Mouse (Mus musculus): ENCODE data around the gene Tefm. TPM values are rescaled to one million over a fixed set of nuclear protein-coding genes. Genes with fewer than 3 reads are reported as not detected.

The Tefm gene
- polyA plus RNA-seq, 1 experiment, result 12.3 TPM

- Histone ChIP-seq H3K4me3 (ENCODE audit: insufficient read depth, low read depth, low read length) (no peak overlapping the region), H3K27ac (ENCODE audit: insufficient read depth, low read depth, low read length) (no peak overlapping the region), H3K36me3 (ENCODE audit: control insufficient read depth, insufficient read depth, low read length) (no peaks in the 10 kb centered on the region), H3K27me3 (replicated peaks; ENCODE audit: control insufficient read depth, insufficient read depth, low read length) (no peaks in the 10 kb centered on the region), H3K4me1 (ENCODE audit: control insufficient read depth, insufficient read depth, low read length) (peaks cover 2% of the 10 kb centered on the region)
- DNase-seq, result no peak
- 92% methylated on average over 5 of the region's 5 CpGs for WGBS
- TF ChIP-seq POLR2A (IDR thresholded peaks at IDR 0.05; ENCODE audit: low read depth, low read length), result no peak
- TF ChIP-seq CTCF (conservative IDR thresholded peaks at IDR 0.05; ENCODE audit: insufficient read depth, insufficient read length, low read depth, low read length), result no peak
These were observed 4.2 kb downstream of the Tefm start for GRCm38 (mm10) chr11:80137773-80138172.

DNA sequence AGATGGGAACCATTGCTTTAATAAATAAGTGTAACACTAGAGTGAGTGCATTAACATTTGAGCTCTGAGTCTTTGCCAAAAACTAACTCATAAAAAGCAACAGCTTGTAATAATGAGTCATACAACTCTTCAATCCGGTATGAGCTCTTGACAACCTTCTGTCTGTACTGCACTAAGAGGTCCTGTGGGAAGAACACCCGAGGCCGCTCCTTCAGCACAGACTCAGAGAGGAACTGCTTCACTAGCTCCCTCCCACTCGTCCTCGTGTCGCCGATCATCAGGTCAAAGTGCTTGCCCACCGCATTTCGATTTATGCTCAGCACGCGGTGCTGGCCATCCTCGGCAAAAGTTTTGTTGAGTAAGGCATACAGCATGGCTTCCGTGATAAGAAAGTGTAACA, 5.2 kb downstream of the Tefm start:
- no peaks in the 10 kb centered on the region for H3K4me1 ChIP-seq (ENCODE audit: control insufficient read depth, insufficient read depth, low read length)
- 68% methylated on average over 13 of the region's 13 CpGs for WGBS
- H3K36me3 ChIP-seq (ENCODE audit: control insufficient read depth, insufficient read depth, low read length), result no peaks in the 10 kb centered on the region
- TF ChIP-seq POLR2A (IDR thresholded peaks at IDR 0.05; ENCODE audit: low read depth, low read length), result no peak
- no peak for TF ChIP-seq CTCF (conservative IDR thresholded peaks at IDR 0.05; ENCODE audit: insufficient read depth, insufficient read length, low read depth, low read length)
- no peaks in the 10 kb centered on the region for H3K27me3 ChIP-seq (replicated peaks; ENCODE audit: control insufficient read depth, insufficient read depth, low read length)
- H3K27ac ChIP-seq (ENCODE audit: insufficient read depth, low read depth, low read length), result no peak overlapping the region
- no peak overlapping the region for H3K4me3 ChIP-seq (ENCODE audit: insufficient read depth, low read depth, low read length)
- DNase-seq, result no peak

DNA sequence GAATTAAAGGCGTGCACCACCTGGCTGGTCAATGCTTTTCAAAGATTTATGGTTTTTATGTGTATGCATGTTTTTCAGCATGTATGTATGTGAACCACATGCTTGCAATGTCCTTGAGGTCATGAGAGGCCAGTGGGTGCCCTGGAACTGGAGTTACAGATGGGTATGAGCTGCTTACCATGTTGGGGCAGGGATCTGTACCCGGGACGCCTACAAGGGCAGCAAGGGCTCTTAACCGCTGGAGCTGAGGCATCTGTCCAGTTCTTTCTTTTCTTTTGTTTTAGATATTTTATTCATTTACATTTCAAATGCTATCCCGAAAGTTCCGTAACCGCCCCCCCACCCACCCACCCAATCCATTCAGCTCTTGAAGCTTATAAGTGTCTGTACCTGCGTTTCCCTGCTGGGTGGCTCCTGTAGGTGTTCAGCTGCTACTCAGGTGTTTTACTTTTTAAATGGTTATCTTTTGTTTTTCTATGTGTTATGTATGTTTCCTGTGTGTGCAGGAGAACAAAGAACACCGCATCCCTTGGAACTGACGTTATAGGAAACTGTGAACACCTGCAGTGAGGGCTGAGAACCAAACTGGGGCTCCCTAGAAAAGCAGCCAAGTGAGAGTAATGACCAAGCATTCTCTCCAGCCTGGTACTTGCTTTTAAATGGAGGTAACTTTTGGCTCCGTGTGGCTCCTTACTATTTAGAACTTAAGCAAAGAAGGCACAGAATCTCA, 5.9 kb downstream of the Tefm start:
- Histone ChIP-seq H3K36me3 (ENCODE audit: control insufficient read depth, insufficient read depth, low read length) (no peaks in the 10 kb centered on the region), H3K4me1 (ENCODE audit: control insufficient read depth, insufficient read depth, low read length) (no peaks in the 10 kb centered on the region), H3K27ac (ENCODE audit: insufficient read depth, low read depth, low read length) (no peak overlapping the region), H3K4me3 (ENCODE audit: insufficient read depth, low read depth, low read length) (no peak overlapping the region), H3K27me3 (replicated peaks; ENCODE audit: control insufficient read depth, insufficient read depth, low read length) (no peaks in the 10 kb centered on the region)
- no peak for DNase-seq
- 89% methylated on average over 11 of the region's 11 CpGs for WGBS
- TF ChIP-seq POLR2A (IDR thresholded peaks at IDR 0.05; ENCODE audit: low read depth, low read length) (no peak), CTCF (conservative IDR thresholded peaks at IDR 0.05; ENCODE audit: insufficient read depth, insufficient read length, low read depth, low read length) (no peak)

- no peaks in the 10 kb centered on the region for H3K4me1 ChIP-seq (ENCODE audit: control insufficient read depth, insufficient read depth, low read length)
- no peaks in the 10 kb centered on the region for H3K36me3 ChIP-seq (ENCODE audit: control insufficient read depth, insufficient read depth, low read length)
- TF ChIP-seq CTCF (conservative IDR thresholded peaks at IDR 0.05; ENCODE audit: insufficient read depth, insufficient read length, low read depth, low read length), result no peak
- no peak for TF ChIP-seq POLR2A (IDR thresholded peaks at IDR 0.05; ENCODE audit: low read depth, low read length)
- H3K4me3 ChIP-seq (ENCODE audit: insufficient read depth, low read depth, low read length), result no peak overlapping the region
- no peaks in the 10 kb centered on the region for H3K27me3 ChIP-seq (replicated peaks; ENCODE audit: control insufficient read depth, insufficient read depth, low read length)
- 64% methylated on average over 4 of the region's 4 CpGs for WGBS
- H3K27ac ChIP-seq (ENCODE audit: insufficient read depth, low read depth, low read length), result no peak overlapping the region
- no peak for DNase-seq
These were observed 7.2 kb downstream of the Tefm start for GRCm38 (mm10) chr11:80134744-80135143.

DNA sequence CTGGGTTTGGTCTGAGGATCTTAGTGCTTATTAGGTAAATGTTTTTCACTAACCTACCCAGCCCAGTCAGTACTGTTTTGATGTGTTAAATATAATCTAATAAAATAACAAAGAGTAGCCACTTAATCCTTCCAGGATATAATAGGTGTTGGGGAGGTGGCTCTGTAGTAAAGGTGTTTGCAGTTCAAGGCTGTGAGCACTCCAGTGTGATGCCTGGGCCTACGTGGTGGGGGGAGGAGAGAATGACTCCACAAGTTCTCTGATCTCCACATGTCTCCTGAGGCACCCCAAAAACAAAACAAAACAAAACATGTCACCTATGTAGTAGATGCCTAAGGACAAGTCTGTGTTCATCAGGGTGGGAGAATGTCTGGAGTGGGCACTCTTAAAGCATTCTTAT, 9.9 kb downstream of the Tefm start:
- H3K27ac ChIP-seq (ENCODE audit: insufficient read depth, low read depth, low read length), result no peak overlapping the region
- H3K27me3 ChIP-seq (replicated peaks; ENCODE audit: control insufficient read depth, insufficient read depth, low read length), result no peaks in the 10 kb centered on the region
- TF ChIP-seq POLR2A (IDR thresholded peaks at IDR 0.05; ENCODE audit: low read depth, low read length) (no peak), CTCF (conservative IDR thresholded peaks at IDR 0.05; ENCODE audit: insufficient read depth, insufficient read length, low read depth, low read length) (no peak)
- no peak overlapping the region for H3K4me3 ChIP-seq (ENCODE audit: insufficient read depth, low read depth, low read length)
- H3K36me3 ChIP-seq (ENCODE audit: control insufficient read depth, insufficient read depth, low read length), result no peaks in the 10 kb centered on the region
- no peaks in the 10 kb centered on the region for H3K4me1 ChIP-seq (ENCODE audit: control insufficient read depth, insufficient read depth, low read length)
- 74% methylated on average over 1 of the region's 1 CpGs for WGBS
- no peak for DNase-seq

GRCm38 (mm10) chr11:80116411-80116810, 25.6 kb downstream of the Tefm start:
- H3K27me3 ChIP-seq (replicated peaks; ENCODE audit: control insufficient read depth, insufficient read depth, low read length), result no peaks in the 10 kb centered on the region; the same call in 1 of the 2 replicates
- no peaks in the 10 kb centered on the region for H3K4me1 ChIP-seq (ENCODE audit: control insufficient read depth, insufficient read depth, low read length)
- no peak overlapping the region for H3K4me3 ChIP-seq (ENCODE audit: insufficient read depth, low read depth, low read length)
- no peak overlapping the region for H3K27ac ChIP-seq (ENCODE audit: insufficient read depth, low read depth, low read length)
- no peaks in the 10 kb centered on the region for H3K36me3 ChIP-seq (ENCODE audit: control insufficient read depth, insufficient read depth, low read length)
- TF ChIP-seq CTCF (conservative IDR thresholded peaks at IDR 0.05; ENCODE audit: insufficient read depth, insufficient read length, low read depth, low read length) (no peak), POLR2A (IDR thresholded peaks at IDR 0.05; ENCODE audit: low read depth, low read length) (no peak)
- DNase-seq, result peak; percentile 65
- WGBS, result 66% methylated on average over 1 of the region's 1 CpGs

- no peak for TF ChIP-seq CTCF (conservative IDR thresholded peaks at IDR 0.05; ENCODE audit: insufficient read depth, insufficient read length, low read depth, low read length)
- TF ChIP-seq POLR2A (IDR thresholded peaks at IDR 0.05; ENCODE audit: low read depth, low read length), result no peak
- WGBS, result 95% methylated on average over 1 of the region's 1 CpGs
- Histone ChIP-seq H3K36me3 (ENCODE audit: control insufficient read depth, insufficient read depth, low read length) (no peaks in the 10 kb centered on the region), H3K27ac (ENCODE audit: insufficient read depth, low read depth, low read length) (no peak overlapping the region), H3K27me3 (replicated peaks; ENCODE audit: control insufficient read depth, insufficient read depth, low read length) (no peaks in the 10 kb centered on the region), H3K4me1 (ENCODE audit: control insufficient read depth, insufficient read depth, low read length) (no peaks in the 10 kb centered on the region), H3K4me3 (ENCODE audit: insufficient read depth, low read depth, low read length) (no peak overlapping the region)
- DNase-seq, result no peak
These were observed 37.6 kb downstream of the Tefm start for GRCm38 (mm10) chr11:80104407-80104806.

Measured in kidney, adult 2 months (tissue).